Comparison of ENCODE assay signal across 8 mouse cellular contexts in the genomic region with DNA sequence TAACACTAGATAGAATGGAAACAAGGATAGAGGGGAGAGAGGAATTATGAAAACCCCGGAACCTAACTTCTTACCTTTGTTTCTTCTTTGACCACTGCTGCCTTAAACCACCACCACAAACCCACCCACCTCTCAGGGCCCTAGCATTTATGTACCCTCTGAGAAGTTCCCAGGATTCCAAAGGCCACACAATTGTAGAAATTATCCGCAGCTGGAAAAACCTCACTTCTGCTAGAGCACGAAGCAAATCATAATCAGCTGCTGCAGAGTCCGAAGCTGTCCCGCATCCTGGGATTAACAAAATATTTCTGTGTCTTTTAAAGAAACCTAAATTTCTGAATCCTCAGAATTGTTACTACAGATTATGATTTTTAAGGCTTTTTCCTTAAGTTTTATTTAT. TPM values are rescaled to one million over a fixed set of nuclear protein-coding genes. Genes with fewer than 3 reads are reported as not detected.
DNase-seq lines count a peak whose midpoint lies in the region; ATAC-seq and TF ChIP-seq lines count a peak whose summit lies in the region.

A gene (minus strand): TSS at position 101 of the 400 bp plus-strand sequence.

- no peak within 1 kb of the TSS for H3K27ac ChIP-seq in lung, embryonic 14.5 days (ENCODE audit: low read depth)
- H3K27ac ChIP-seq in embryonic facial prominence, embryonic 13.5 days, result no peak within 1 kb of the TSS
- H3K27ac ChIP-seq in heart, embryonic 13.5 days (replicated peaks), result no peak within 1 kb of the TSS

- 92% methylated on average over 5 of the region's 5 CpGs for WGBS in lung, embryonic 14.5 days
- WGBS in embryonic facial prominence, embryonic 13.5 days, result 72% methylated on average over 5 of the region's 5 CpGs
- whole genome bisulfite sequencing in heart, embryonic 13.5 days, result 90% methylated on average over 5 of the region's 5 CpGs

- H3K4me1 ChIP-seq in lung, embryonic 14.5 days (ENCODE audit: insufficient read depth), result no peaks in the 10 kb centered on the region
- H3K4me1 ChIP-seq in embryonic facial prominence, embryonic 13.5 days, result peaks cover 7% of the 10 kb centered on the region; the same call in 1 of the 2 replicates
- peaks cover 7% of the 10 kb centered on the region for H3K4me1 ChIP-seq in heart, embryonic 13.5 days

- no peak within 1 kb of the TSS for H3K4me2 ChIP-seq in lung, embryonic 14.5 days
- H3K4me2 ChIP-seq in embryonic facial prominence, embryonic 13.5 days, result no peak within 1 kb of the TSS
- no peak within 1 kb of the TSS for H3K4me2 ChIP-seq in heart, embryonic 13.5 days

- no peaks in the 10 kb centered on the region for H3K27me3 ChIP-seq in lung, embryonic 14.5 days (ENCODE audit: insufficient read depth, low read length)
- H3K27me3 ChIP-seq in embryonic facial prominence, embryonic 13.5 days, result no peaks in the 10 kb centered on the region
- no peaks in the 10 kb centered on the region for H3K27me3 ChIP-seq in heart, embryonic 13.5 days (replicated peaks)

- no peak for DNase-seq in lung, embryonic 14.5 days
- no peak for DNase-seq in lung, postnatal 14 days
- DNase-seq in left cerebral cortex, postnatal 10 days (ENCODE audit: extremely low spot score in 1 of 2, low spot score in 2 of 2), result no peak
- DNase-seq in cerebellum, postnatal 25 days, result no peak
- no peak for DNase-seq in lung, adult 18-20 months

- H3K9ac ChIP-seq in lung, embryonic 14.5 days, result no peak within 1 kb of the TSS
- H3K9ac ChIP-seq in embryonic facial prominence, embryonic 13.5 days, result no peak within 1 kb of the TSS
- H3K9ac ChIP-seq in heart, embryonic 13.5 days, result no peak within 1 kb of the TSS

- intact Hi-C loops in left cerebral cortex, postnatal 10 days (cut with DNase I), result loop anchor here (10.0 kb wide), 1 partner anchor 574 kb away; no protein-coding TSS in a partner anchor

- H3K9me3 ChIP-seq in lung, embryonic 14.5 days (ENCODE audit: low read depth, low read length), result no peaks in the 10 kb centered on the region
- no peaks in the 10 kb centered on the region for H3K9me3 ChIP-seq in embryonic facial prominence, embryonic 13.5 days
- no peaks in the 10 kb centered on the region for H3K9me3 ChIP-seq in heart, embryonic 13.5 days

- no peak for TF ChIP-seq CTCF in lung, embryonic 14.5 days (IDR thresholded peaks at IDR 0.05; ENCODE audit: low read depth)

- ATAC-seq in lung, embryonic 14.5 days (ENCODE audit: insufficient read depth), result no peak
- ATAC-seq in embryonic facial prominence, embryonic 13.5 days (ENCODE audit: insufficient number of reproducible peaks, insufficient read depth, low FRiP score, low TSS enrichment, low read depth), result no peak
- no peak for ATAC-seq in heart, embryonic 13.5 days (ENCODE audit: extremely low read depth, insufficient number of reproducible peaks, low FRiP score, low TSS enrichment)
- no peak for ATAC-seq in monocyte, adult 5-6 weeks (replicated peaks; ENCODE audit: insufficient number of reproducible peaks, low FRiP score, low TSS enrichment, poor library complexity, severe bottlenecking)

- no peak within 1 kb of the TSS for H3K4me3 ChIP-seq in lung, embryonic 14.5 days (ENCODE audit: low read depth, low read length)
- no peak within 1 kb of the TSS for H3K4me3 ChIP-seq in embryonic facial prominence, embryonic 13.5 days
- no peak within 1 kb of the TSS for H3K4me3 ChIP-seq in heart, embryonic 13.5 days

- H3K36me3 ChIP-seq in lung, embryonic 14.5 days (ENCODE audit: insufficient read depth), result no peaks in the 10 kb centered on the region
- no peaks in the 10 kb centered on the region for H3K36me3 ChIP-seq in embryonic facial prominence, embryonic 13.5 days
- H3K36me3 ChIP-seq in heart, embryonic 13.5 days, result no peaks in the 10 kb centered on the region

RNA-seq across cellular contexts. Expression of the gene that starts here (rescaled TPM):
- 43.4 and 49.5 TPM in 2 replicates for polyA plus RNA-seq in lung, embryonic 14.5 days (2014; fragmentation: Nextera tagmentation; extraction: Ambion mirVana)
- polyA plus RNA-seq in embryonic facial prominence, embryonic 13.5 days (2015; fragmentation: Nextera tagmentation; extraction: Ambion mirVana), result 41.9 and 46.5 TPM in 2 replicates
- polyA plus RNA-seq in heart, embryonic 13.5 days (2015; fragmentation: Nextera tagmentation; extraction: Ambion mirVana), result 19.2 and 23.4 TPM in 2 replicates
- 10 to 100 TPM; 78.7 to 82.2 TPM for total RNA-seq in left cerebral cortex, postnatal 10 days (2021)
- total RNA-seq in monocyte, adult 5-6 weeks (2017), result 113 to 271 TPM (median 138 TPM) in 3 replicates
